Mouse (Mus musculus) megakaryocyte, embryonic 14.5 days (primary cell): ENCODE data around the gene Ear10.
"Not testable (repeated sequence)": the region's sequence is repeated elsewhere in the genome, so short reads cannot be mapped to it uniquely, and the experiment has no call there.

Source experiments
- FLI1 ChIP-seq: IDR thresholded peaks from 2 replicates; pipeline ENCODE4 v1.6.1; 2012; ENCODE audit warnings: low read length, inconsistent platforms, mixed read lengths
- GATA1 ChIP-seq: IDR thresholded peaks from 3 replicates; pipeline ENCODE4 v1.6.1; 2012; ENCODE audit warnings: mixed read lengths, low read length, inconsistent platforms, borderline replicate concordance

GRCm38 (mm10) chr14:43925404-43925950 is 2.1 kb upstream of the Ear10 start:
- not testable (repeated sequence) for TF ChIP-seq GATA1, FLI1
